Mouse (Mus musculus) midbrain, embryonic 12.5 days (tissue): ENCODE measurements around the gene Kcne4. TPM values are rescaled to one million over a fixed set of nuclear protein-coding genes. Genes with fewer than 3 reads are reported as not detected.
A peak's percentile ranks its signal among the peaks of the same experiment; 100 is the strongest.

Experiments
- ATAC-seq: fragments of 200-750 bp; cut with Nextera tagmentation; 2 replicates; pipeline ENCODE4 v1.8.0; 2017; ENCODE audit warnings: low read depth, moderate TSS enrichment, moderate library complexity; ENCODE audit not compliant: low FRiP score
- H3K27ac ChIP-seq: fragments of 300-500 bp; sonication (generic); replicated peaks from 2 replicates; pipeline ENCODE4 v1.5.1; 2016; ENCODE audit warnings: mild to moderate bottlenecking
- H3K27me3 ChIP-seq: fragments of 300-500 bp; sonication (generic); 2 replicates; pipeline ENCODE4 v1.6.1; 2016; ENCODE audit warnings: mild to moderate bottlenecking
- H3K36me3 ChIP-seq: fragments of 300-500 bp; sonication (generic); 2 replicates; pipeline ENCODE4 v1.6.1; 2016
- H3K4me1 ChIP-seq: fragments of 300-500 bp; sonication (generic); 2 replicates; pipeline ENCODE4 v1.6.1; 2016
- H3K4me2 ChIP-seq: fragments of 300-500 bp; sonication (generic); replicated peaks from 2 replicates; pipeline ENCODE4 v1.6.1; 2016; ENCODE audit warnings: mild to moderate bottlenecking, moderate library complexity
- H3K4me3 ChIP-seq: fragments of 300-500 bp; sonication (generic); 2 replicates; pipeline ENCODE4 v1.5.1; 2016; ENCODE audit warnings: mild to moderate bottlenecking
- H3K9ac ChIP-seq: fragments of 300-500 bp; sonication (generic); replicated peaks from 2 replicates; pipeline ENCODE4 v1.6.1; 2016; ENCODE audit warnings: mild to moderate bottlenecking, moderate library complexity
- H3K9me3 ChIP-seq: fragments of 300-500 bp; sonication (generic); 2 replicates; pipeline ENCODE4 v1.6.1; 2016; ENCODE audit warnings: mild to moderate bottlenecking
- WGBS: fragments of 180-500 bp; shearing (Covaris S2); methylation state at CpG from one replicate; pipeline ENCODE4 v1.1.7; 2016; 5-methylcytosine and 5-hydroxymethylcytosine counted together
- polyA plus RNA-seq: library from polyadenylated mRNA; unstranded; fragments of >200 nt; fragmentation: Nextera tagmentation; extraction: Ambion mirVana; gene quantifications from 2 replicates; pipeline ENCODE4 v1.2.1, GENCODE M21; 2016

Gene Kcne4
- polyA plus RNA-seq, 1 experiment from 2014 or later: 2.5 TPM

GRCm38 (mm10) chr1:78821111-78821510, 4.6 kb downstream of the Kcne4 start:
- H3K9ac ChIP-seq: no peak overlapping the region
- H3K4me2 ChIP-seq: no peak overlapping the region
- H3K9me3 ChIP-seq: no peaks in the 10 kb centered on the region
- 0 out of 2 replicates have a peak, but pooled peaks cover 10% of the 10 kb centered on the region for H3K4me1 ChIP-seq
- H3K4me3 ChIP-seq: no peak overlapping the region
- WGBS: 79% methylated on average over 9 of the region's 9 CpGs
- no peaks in the 10 kb centered on the region for H3K36me3 ChIP-seq
- no peaks in the 10 kb centered on the region for H3K27me3 ChIP-seq
- no peak overlapping the region for H3K27ac ChIP-seq
- no peak for ATAC-seq

DNA sequence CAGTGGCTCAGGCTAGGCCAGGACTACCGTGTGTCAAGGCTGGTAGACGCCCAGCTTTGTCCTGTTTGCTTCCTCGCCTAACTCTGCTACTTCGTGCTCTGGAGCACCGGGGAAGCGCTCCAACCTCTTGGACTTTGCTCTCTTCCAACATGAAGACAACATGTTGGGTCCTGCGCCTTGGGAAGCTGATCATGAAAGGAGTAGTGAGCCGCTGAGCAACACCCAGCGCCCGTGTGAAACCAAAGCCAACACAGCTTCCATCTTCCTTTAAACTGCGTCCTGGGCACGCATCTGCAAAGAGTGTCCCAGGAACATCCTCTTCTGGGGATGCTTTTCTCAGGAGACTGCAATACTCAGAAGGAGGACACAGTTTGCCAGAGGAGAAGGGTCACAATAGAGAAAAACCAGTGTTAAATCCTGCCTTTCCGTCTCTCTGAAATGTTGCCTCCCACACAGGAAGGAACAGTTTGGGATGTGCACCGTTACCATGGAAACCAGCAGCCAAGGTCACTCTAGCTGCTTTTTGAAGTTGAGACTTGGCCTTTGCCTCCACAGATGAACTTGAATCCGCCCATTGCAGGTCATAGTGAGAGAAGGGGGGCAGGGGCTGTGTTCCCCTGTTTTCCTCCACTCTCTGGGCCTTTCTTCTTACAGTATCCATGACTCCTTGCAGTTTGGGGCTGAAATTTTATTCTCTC, 5.3 kb downstream of the Kcne4 start:
- no peak overlapping the region for H3K27ac ChIP-seq
- ATAC-seq: no peak
- no peaks in the 10 kb centered on the region for H3K9me3 ChIP-seq
- H3K27me3 ChIP-seq: no peaks in the 10 kb centered on the region
- H3K36me3 ChIP-seq: no peaks in the 10 kb centered on the region
- no peak overlapping the region for H3K4me3 ChIP-seq
- H3K9ac ChIP-seq: no peak overlapping the region
- 87% methylated on average over 15 of the region's 15 CpGs for WGBS
- H3K4me2 ChIP-seq: no peak overlapping the region
- 0 out of 2 replicates have a peak, but pooled peaks cover 10% of the 10 kb centered on the region for H3K4me1 ChIP-seq

DNA sequence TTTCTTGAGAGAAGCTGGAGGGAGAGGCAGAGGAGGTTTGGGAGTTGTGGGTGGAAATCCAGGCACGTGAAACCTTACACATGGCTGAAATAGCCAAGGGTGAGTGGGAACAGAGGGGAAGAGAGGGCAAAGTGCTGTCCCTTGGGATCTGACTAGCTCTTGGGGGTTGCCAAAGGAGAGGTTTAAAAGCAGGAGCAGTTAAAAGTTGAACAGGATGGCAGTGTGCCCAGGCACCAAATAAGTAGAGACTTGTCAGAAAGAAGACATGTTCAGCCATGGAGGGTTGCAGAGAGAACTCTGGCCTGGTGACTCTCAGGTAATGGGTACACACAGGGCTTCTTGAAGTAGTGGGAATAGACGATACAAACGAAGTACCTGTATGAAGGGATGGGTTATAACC, 8.7 kb downstream of the Kcne4 start:
- no peak overlapping the region for H3K9ac ChIP-seq
- no peak for ATAC-seq
- H3K36me3 ChIP-seq: no peaks in the 10 kb centered on the region
- 84% methylated on average over 3 of the region's 3 CpGs for WGBS
- no peak overlapping the region for H3K27ac ChIP-seq
- H3K4me3 ChIP-seq: no peak overlapping the region
- 0 out of 2 replicates have a peak, but pooled peaks cover 4% of the 10 kb centered on the region for H3K4me1 ChIP-seq
- no peaks in the 10 kb centered on the region for H3K27me3 ChIP-seq
- no peak overlapping the region for H3K4me2 ChIP-seq
- no peaks in the 10 kb centered on the region for H3K9me3 ChIP-seq

- Histone ChIP-seq H3K27ac (no peak overlapping the region), H3K4me3 (no peak overlapping the region), H3K9ac (no peak overlapping the region), H3K9me3 (no peaks in the 10 kb centered on the region), H3K27me3 (no peaks in the 10 kb centered on the region), H3K36me3 (no peaks in the 10 kb centered on the region), H3K4me1 (no peaks in the 10 kb centered on the region), H3K4me2 (no peak overlapping the region)
- no peak for ATAC-seq
- 94% methylated on average over 3 of the region's 3 CpGs for WGBS
These were observed 21.9 kb downstream of the Kcne4 start for GRCm38 (mm10) chr1:78838468-78838867.

GRCm38 (mm10) chr1:78840769-78841168, 24.2 kb downstream of the Kcne4 start:
- Histone ChIP-seq H3K9me3 (no peaks in the 10 kb centered on the region), H3K9ac (no peak overlapping the region), H3K4me1 (no peaks in the 10 kb centered on the region), H3K4me3 (no peak overlapping the region), H3K27me3 (no peaks in the 10 kb centered on the region), H3K27ac (no peak overlapping the region), H3K4me2 (no peak overlapping the region), H3K36me3 (no peaks in the 10 kb centered on the region)
- ATAC-seq: no peak
- WGBS: 77% methylated on average over 2 of the region's 2 CpGs

DNA sequence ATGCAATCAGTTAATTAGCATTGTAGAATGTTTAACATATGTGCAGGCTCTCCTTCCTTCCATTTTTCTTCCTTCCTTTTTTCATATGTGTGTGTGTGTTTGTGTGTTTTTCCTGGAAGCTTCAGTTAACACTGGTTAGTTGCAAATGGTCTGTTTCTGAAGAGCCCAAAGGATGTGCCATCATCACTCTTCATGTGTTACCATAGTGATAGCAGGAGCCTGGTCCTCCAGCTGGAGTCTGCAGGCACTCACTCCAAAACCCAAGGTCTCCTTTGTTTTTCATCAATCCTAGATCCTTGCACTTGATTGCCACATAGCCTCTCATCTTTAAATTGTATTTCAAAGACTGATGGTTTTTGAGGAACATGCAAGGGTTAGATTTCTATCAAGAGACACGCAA, 29.1 kb downstream of the Kcne4 start:
- Histone ChIP-seq H3K27me3 (no peaks in the 10 kb centered on the region), H3K4me2 (no peak overlapping the region), H3K27ac (no peak overlapping the region), H3K4me3 (no peak overlapping the region), H3K9ac (no peak overlapping the region), H3K36me3 (no peaks in the 10 kb centered on the region), H3K4me1 (no peaks in the 10 kb centered on the region), H3K9me3 (no peaks in the 10 kb centered on the region)
- no peak for ATAC-seq
- WGBS: 89% methylated on average over 1 of the region's 1 CpGs

DNA sequence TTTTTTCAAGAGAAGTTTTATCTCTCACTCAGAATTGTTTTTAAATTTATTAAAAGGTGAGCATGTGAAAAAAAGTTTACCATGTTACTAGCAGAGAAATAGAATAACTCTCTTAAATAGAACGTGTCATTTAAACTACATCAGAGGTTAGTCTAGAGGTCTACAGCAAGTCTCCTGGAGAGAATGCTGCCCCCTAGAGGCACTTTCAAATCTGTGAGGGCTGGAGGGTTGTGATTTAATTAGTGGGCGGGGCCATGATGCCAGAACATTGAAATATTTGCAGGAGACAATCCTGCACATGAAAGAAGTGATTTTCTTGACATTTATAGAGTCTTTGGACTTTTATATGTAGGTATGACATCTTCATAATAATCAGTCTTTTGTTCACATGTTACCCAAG, 29.9 kb downstream of the Kcne4 start:
- H3K4me1 ChIP-seq: no peaks in the 10 kb centered on the region
- H3K9me3 ChIP-seq: no peaks in the 10 kb centered on the region
- no peak for ATAC-seq
- 41% methylated on average over 2 of the region's 2 CpGs for WGBS
- H3K36me3 ChIP-seq: no peaks in the 10 kb centered on the region
- H3K27me3 ChIP-seq: no peaks in the 10 kb centered on the region
- H3K4me3 ChIP-seq: no peak overlapping the region
- H3K4me2 ChIP-seq: no peak overlapping the region
- H3K9ac ChIP-seq: no peak overlapping the region
- no peak overlapping the region for H3K27ac ChIP-seq

- no peak overlapping the region for H3K9ac ChIP-seq
- no peaks in the 10 kb centered on the region for H3K27me3 ChIP-seq
- H3K36me3 ChIP-seq: no peaks in the 10 kb centered on the region
- WGBS: 51% methylated on average over 17 of the region's 17 CpGs
- peaks cover 7% of the 10 kb centered on the region; the same call in 1 of the 2 replicates for H3K4me1 ChIP-seq
- ATAC-seq: peak; percentile 96
- peak overlapping the region; percentile 15; the same call in 1 of the 2 replicates for H3K4me2 ChIP-seq
- H3K27ac ChIP-seq: peak overlapping the region; percentile 58
- H3K4me3 ChIP-seq: no peak overlapping the region
- no peaks in the 10 kb centered on the region for H3K9me3 ChIP-seq
These were observed 36.0 kb downstream of the Kcne4 start for GRCm38 (mm10) chr1:78852408-78853093.

DNA sequence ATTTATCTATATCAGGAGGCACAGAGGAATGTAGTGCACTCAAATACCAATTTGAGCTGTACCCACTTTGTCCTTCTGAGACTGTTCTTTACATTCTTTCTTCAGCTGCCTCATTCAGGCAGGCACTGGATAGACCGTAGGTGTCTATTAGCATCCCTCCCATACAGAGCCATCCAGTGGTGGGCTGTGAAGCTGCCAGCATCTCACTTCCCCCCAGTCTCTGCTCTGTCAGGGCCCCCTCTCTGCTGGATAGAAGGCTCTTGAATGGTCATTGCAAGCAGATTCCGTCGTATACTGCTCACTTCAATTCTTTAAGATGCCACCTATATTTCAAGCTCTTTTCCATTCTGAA, 36.5 kb downstream of the Kcne4 start:
- Histone ChIP-seq H3K9me3 (no peaks in the 10 kb centered on the region), H3K27me3 (no peaks in the 10 kb centered on the region), H3K27ac (peak overlapping the region; percentile 58), H3K9ac (no peak overlapping the region), H3K4me2 (no peak overlapping the region), H3K36me3 (no peaks in the 10 kb centered on the region), H3K4me1 (peaks cover 7% of the 10 kb centered on the region; the same call in 1 of the 2 replicates), H3K4me3 (no peak overlapping the region)
- peak; percentile 42 for ATAC-seq
- 81% methylated on average over 3 of the region's 3 CpGs for WGBS

DNA sequence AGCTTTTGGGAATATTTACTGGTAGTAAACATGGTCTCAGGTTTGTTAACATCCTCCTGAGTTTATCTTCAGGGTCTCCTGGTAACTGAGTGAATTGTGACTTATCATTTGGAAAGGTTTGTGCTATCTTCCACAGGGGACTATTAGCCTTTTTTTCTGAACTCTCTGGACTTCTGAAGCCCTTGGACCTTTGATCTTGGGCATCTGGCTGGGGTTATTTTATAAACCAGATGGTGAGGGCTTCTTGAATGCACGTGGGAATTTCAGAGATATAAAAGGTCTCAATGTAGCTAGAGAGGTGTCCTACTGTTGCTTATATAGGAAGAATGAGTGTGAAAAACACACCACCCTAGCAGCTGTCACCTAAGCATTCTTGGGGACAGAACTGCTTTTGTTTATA, 37.7 kb downstream of the Kcne4 start:
- no peak overlapping the region for H3K4me2 ChIP-seq
- ATAC-seq: no peak
- H3K4me1 ChIP-seq: peaks cover 7% of the 10 kb centered on the region; the same call in 1 of the 2 replicates
- H3K9ac ChIP-seq: no peak overlapping the region
- H3K36me3 ChIP-seq: no peaks in the 10 kb centered on the region
- H3K27me3 ChIP-seq: no peaks in the 10 kb centered on the region
- 67% methylated on average over 1 of the region's 1 CpGs for WGBS
- H3K27ac ChIP-seq: no peak overlapping the region
- no peaks in the 10 kb centered on the region for H3K9me3 ChIP-seq
- no peak overlapping the region for H3K4me3 ChIP-seq

DNA sequence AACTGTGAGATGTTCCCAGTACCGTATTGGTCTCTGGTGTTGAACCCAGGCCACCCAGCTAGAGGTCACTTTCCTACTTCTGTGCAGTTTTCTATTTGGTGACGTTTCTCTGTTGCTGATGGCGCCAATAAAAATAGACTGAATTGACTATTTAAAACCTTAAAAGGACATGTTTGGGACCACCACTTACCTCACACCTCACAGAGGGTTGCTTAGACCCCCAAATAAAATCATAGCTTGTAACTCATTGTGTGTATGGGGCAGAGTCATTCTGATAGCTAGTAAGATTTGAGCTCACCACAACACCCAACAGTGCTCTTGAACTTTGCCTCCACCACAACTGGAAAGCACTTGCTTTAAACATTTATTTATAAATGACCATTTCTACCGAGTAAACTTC, 43.0 kb downstream of the Kcne4 start:
- no peak overlapping the region for H3K4me3 ChIP-seq
- H3K4me2 ChIP-seq: no peak overlapping the region
- ATAC-seq: no peak

GRCm38 (mm10) chr1:78860056-78860455, 43.5 kb downstream of the Kcne4 start:
- ATAC-seq: no peak

More for the DNA sequence above, 43.0 kb downstream of the Kcne4 start:
- no peaks in the 10 kb centered on the region for H3K27me3 ChIP-seq
- no peak overlapping the region for H3K9ac ChIP-seq
- no peaks in the 10 kb centered on the region for H3K4me1 ChIP-seq
- WGBS: 74% methylated on average over 4 of the region's 4 CpGs
- H3K27ac ChIP-seq: no peak overlapping the region
- no peaks in the 10 kb centered on the region for H3K36me3 ChIP-seq
- H3K9me3 ChIP-seq: no peaks in the 10 kb centered on the region

More at GRCm38 (mm10) chr1:78860056-78860455, 43.5 kb downstream of the Kcne4 start:
- Histone ChIP-seq H3K27ac (no peak overlapping the region), H3K4me3 (no peak overlapping the region), H3K36me3 (no peaks in the 10 kb centered on the region), H3K9ac (no peak overlapping the region), H3K4me1 (no peaks in the 10 kb centered on the region), H3K4me2 (no peak overlapping the region), H3K9me3 (no peaks in the 10 kb centered on the region), H3K27me3 (no peaks in the 10 kb centered on the region)
- 88% methylated on average over 7 of the region's 7 CpGs for WGBS
